Mouse (Mus musculus): ENCODE data around the gene Cdc20b.
"Not testable (repeated sequence)": the region's sequence is repeated elsewhere in the genome, so short reads cannot be mapped to it uniquely, and the experiment has no call there.

Cdc20b gene

GRCm38 (mm10) chr13:113034950-113035421 lies at the start of gene Cdc20b:
Cdc20b (plus strand) TSS chr13:113035111.
- peak; percentile 54 for DNase-seq (ENCODE audit: low spot score)

- DNase-seq (ENCODE audit: low spot score) = peak; percentile 43
These were observed 49.1 kb upstream of the Cdc20b start for GRCm38 (mm10) chr13:112985605-112986450.

- no peak for DNase-seq (ENCODE audit: low spot score)
These were observed 48.4 kb upstream of the Cdc20b start for GRCm38 (mm10) chr13:112986451-112986950.

GRCm38 (mm10) chr13:112987532-112987943 lies 47.4 kb upstream of the Cdc20b start, which contains the start of gene Ccno:
Ccno (plus strand) TSS chr13:112987802.
- DNase-seq (ENCODE audit: low spot score) = peak; percentile 93

GRCm38 (mm10) chr13:112987991-112988390 lies 46.9 kb upstream of the Cdc20b start:
- DNase-seq (ENCODE audit: low spot score) = no peak

- DNase-seq (ENCODE audit: low spot score) = peak; percentile 43
These were observed 46.0 kb upstream of the Cdc20b start for GRCm38 (mm10) chr13:112988866-112989265.

GRCm38 (mm10) chr13:112989541-112989940 lies 45.4 kb upstream of the Cdc20b start:
- DNase-seq (ENCODE audit: low spot score) = peak; percentile 46

GRCm38 (mm10) chr13:112990346-112990745 lies 44.6 kb upstream of the Cdc20b start:
- DNase-seq (ENCODE audit: low spot score) = peak; percentile 37

- peak; percentile 47 for DNase-seq (ENCODE audit: low spot score)
These were observed 41.3 kb upstream of the Cdc20b start, which contains the start of gene Mcidas for GRCm38 (mm10) chr13:112993531-112994152. Mcidas (plus strand) TSS chr13:112993845.

- peak; percentile 72 for DNase-seq (ENCODE audit: low spot score)
These were observed 40.7 kb upstream of the Cdc20b start for GRCm38 (mm10) chr13:112994191-112994590.

GRCm38 (mm10) chr13:112996407-112996806 lies 38.5 kb upstream of the Cdc20b start:
- DNase-seq (ENCODE audit: low spot score) = no peak

- no peak for DNase-seq (ENCODE audit: low spot score)
These were observed 37.5 kb upstream of the Cdc20b start for GRCm38 (mm10) chr13:112997369-112997768.

- peak; percentile 43 for DNase-seq (ENCODE audit: low spot score)
These were observed 36.3 kb upstream of the Cdc20b start for GRCm38 (mm10) chr13:112998427-112999201.

- DNase-seq (ENCODE audit: low spot score) = no peak
These were observed 34.8 kb upstream of the Cdc20b start for GRCm38 (mm10) chr13:113000090-113000489.

GRCm38 (mm10) chr13:113000576-113001318 lies 34.2 kb upstream of the Cdc20b start:
- DNase-seq (ENCODE audit: low spot score) = no peak

- no peak for DNase-seq (ENCODE audit: low spot score)
These were observed 22.2 kb upstream of the Cdc20b start for GRCm38 (mm10) chr13:113012683-113013082.

GRCm38 (mm10) chr13:113013174-113013953 lies 21.5 kb upstream of the Cdc20b start:
- DNase-seq (ENCODE audit: low spot score) = not testable (repeated sequence)

- no peak for DNase-seq (ENCODE audit: low spot score)
These were observed 13.4 kb upstream of the Cdc20b start for GRCm38 (mm10) chr13:113021521-113021920.

GRCm38 (mm10) chr13:113022467-113022866 lies 12.4 kb upstream of the Cdc20b start:
- no peak for DNase-seq (ENCODE audit: low spot score)

Data from testis, postnatal 10 days (tissue).